In genomic region chr5:130474876-130475275, GRCm38 (mm10) we compare ENCODE assay signal across 19 mouse cellular contexts.
DNase-seq lines count a peak whose midpoint lies in the region; ATAC-seq lines count a peak whose summit lies in the region.
"Had no signal": no experiment of that assay in that cellular context is flagged by ENCODE, and none has a peak within 500 bp of the region (broad histone marks: within the 10 kb centered on the region; RNA-seq: fewer than 3 reads in every experiment).

No protein-coding gene starts in this region.

- no peaks in the 10 kb centered on the region for H3K4me1 ChIP-seq in heart, embryonic 12.5 days (replicated peaks)
- H3K4me1 ChIP-seq in kidney, embryonic 14.5 days (ENCODE audit: control insufficient read depth, insufficient read depth, low read length) = no peaks in the 10 kb centered on the region
- H3K4me1 ChIP-seq in midbrain, embryonic 10.5 days = no peaks in the 10 kb centered on the region
- H3K4me1 ChIP-seq: heart, embryonic 10.5 days; heart, embryonic 15.5 days; hindbrain, embryonic 13.5 days; intestine, embryonic 15.5 days had no signal

- DNase-seq in heart, adult 11 months = peak; percentile 82
- peak; percentile 82 for DNase-seq in cerebellum, adult 11 months
- DNase-seq in cerebellum, adult 8-10 months = peak; percentile 80
- peak; percentile 72 to 73 for DNase-seq in cerebellum, postnatal 14 days
- no peak for DNase-seq in right cerebral cortex, adult 2 months (ENCODE audit: low spot score in 2 of 2)
- DNase-seq in midbrain, embryonic 10.5 days (ENCODE audit: low spot score) = no peak
- DNase-seq: adrenal gland, postnatal 14 days; gastrocnemius, postnatal 36 days; heart, adult 18-20 months; heart, postnatal 14 days; kidney, adult 18-20 months had no signal

- no peak overlapping the region for H3K9ac ChIP-seq in heart, embryonic 12.5 days
- H3K9ac ChIP-seq in kidney, embryonic 14.5 days (ENCODE audit: low read depth, low read length) = no peak overlapping the region
- H3K9ac ChIP-seq: heart, embryonic 15.5 days; hindbrain, embryonic 13.5 days; intestine, embryonic 15.5 days had no signal

- WGBS in heart, embryonic 12.5 days = 75% methylated on average over 6 of the region's 6 CpGs
- 86% methylated on average over 6 of the region's 6 CpGs for WGBS in kidney, embryonic 14.5 days
- WGBS in midbrain, embryonic 10.5 days = 88% methylated on average over 6 of the region's 6 CpGs

- 0 out of 2 replicates have a peak, but pooled peaks cover 6% of the 10 kb centered on the region for H3K9me3 ChIP-seq in heart, embryonic 12.5 days (replicated peaks)
- no peaks in the 10 kb centered on the region for H3K9me3 ChIP-seq in kidney, embryonic 14.5 days (ENCODE audit: control insufficient read depth, low read length)
- no peaks in the 10 kb centered on the region for H3K9me3 ChIP-seq in midbrain, embryonic 10.5 days (replicated peaks)
- H3K9me3 ChIP-seq: embryonic facial prominence, embryonic 10.5 days; heart, embryonic 10.5 days; heart, embryonic 15.5 days; hindbrain, embryonic 13.5 days; intestine, embryonic 15.5 days had no signal

- no peaks in the 10 kb centered on the region for H3K27me3 ChIP-seq in heart, embryonic 12.5 days (replicated peaks)
- no peaks in the 10 kb centered on the region for H3K27me3 ChIP-seq in kidney, embryonic 14.5 days (ENCODE audit: control insufficient read depth, insufficient read depth, low read length)
- H3K27me3 ChIP-seq in midbrain, embryonic 10.5 days (ENCODE audit: low read depth, poor library complexity, severe bottlenecking) = no peaks in the 10 kb centered on the region
- H3K27me3 ChIP-seq: heart, embryonic 15.5 days; hindbrain, embryonic 13.5 days; intestine, embryonic 15.5 days had no signal

- no peak for ATAC-seq in heart, embryonic 12.5 days (ENCODE audit: insufficient number of reproducible peaks, low FRiP score)
- no peak for ATAC-seq in kidney, embryonic 14.5 days (ENCODE audit: low FRiP score, low TSS enrichment)
- ATAC-seq: forebrain, embryonic 14.5 days; intestine, embryonic 15.5 days had no signal

- no peak overlapping the region for H3K4me3 ChIP-seq in heart, embryonic 12.5 days
- no peak overlapping the region for H3K4me3 ChIP-seq in kidney, embryonic 14.5 days (ENCODE audit: low read length)
- no peak overlapping the region for H3K4me3 ChIP-seq in midbrain, embryonic 10.5 days
- H3K4me3 ChIP-seq: embryonic facial prominence, embryonic 10.5 days; heart, embryonic 10.5 days; heart, embryonic 15.5 days; hindbrain, embryonic 13.5 days; intestine, embryonic 15.5 days had no signal

- no peak overlapping the region for H3K4me2 ChIP-seq in heart, embryonic 12.5 days
- no peak overlapping the region for H3K4me2 ChIP-seq in kidney, embryonic 14.5 days (replicated peaks; ENCODE audit: low read depth, low read length)
- H3K4me2 ChIP-seq: heart, embryonic 15.5 days; hindbrain, embryonic 13.5 days; intestine, embryonic 15.5 days had no signal

- H3K27ac ChIP-seq in heart, embryonic 12.5 days (ENCODE audit: poor library complexity, severe bottlenecking) = no peak overlapping the region
- H3K27ac ChIP-seq in kidney, embryonic 14.5 days (ENCODE audit: low read depth, low read length) = no peak overlapping the region
- H3K27ac ChIP-seq in midbrain, embryonic 10.5 days (replicated peaks) = no peak overlapping the region
- H3K27ac ChIP-seq: embryonic facial prominence, embryonic 10.5 days; heart, embryonic 10.5 days; heart, embryonic 15.5 days; hindbrain, embryonic 13.5 days; intestine, embryonic 15.5 days had no signal

- no peaks in the 10 kb centered on the region for H3K36me3 ChIP-seq in heart, embryonic 12.5 days
- no peaks in the 10 kb centered on the region for H3K36me3 ChIP-seq in kidney, embryonic 14.5 days (ENCODE audit: control insufficient read depth, insufficient read depth, low read length)
- H3K36me3 ChIP-seq in midbrain, embryonic 10.5 days = no peaks in the 10 kb centered on the region
- H3K36me3 ChIP-seq: embryonic facial prominence, embryonic 10.5 days; heart, embryonic 10.5 days; heart, embryonic 15.5 days; hindbrain, embryonic 13.5 days; intestine, embryonic 15.5 days had no signal

Comparison
In these comparisons a context has a peak if more than half of its experiments do, and no peak if none do; other contexts are left out.
1. DNase-seq: peak in heart, adult 11 months (single experiment), cerebellum, adult 11 months (single experiment), cerebellum, adult 8-10 months (single experiment) and cerebellum, postnatal 14 days (2 of 2); none in right cerebral cortex, adult 2 months (0 of 2) and midbrain, embryonic 10.5 days (single experiment).